Mouse (Mus musculus) liver, adult 2 months (tissue): ENCODE measurements around the gene Acyp1.

Experiments
- CTCF ChIP-seq: fragments of 200-500 bp; IDR thresholded peaks from 2 replicates; pipeline ENCODE4 v1.5.1; 2011; ENCODE audit warnings: low read depth, low read length, control low read depth
- POLR2A ChIP-seq: fragments of 200-500 bp; IDR thresholded peaks from 2 replicates; pipeline ENCODE4 v1.6.1; 2011; ENCODE audit warnings: low read length, control low read depth; ENCODE audit not compliant: insufficient read depth; ENCODE audit errors: extremely low read depth

DNA sequence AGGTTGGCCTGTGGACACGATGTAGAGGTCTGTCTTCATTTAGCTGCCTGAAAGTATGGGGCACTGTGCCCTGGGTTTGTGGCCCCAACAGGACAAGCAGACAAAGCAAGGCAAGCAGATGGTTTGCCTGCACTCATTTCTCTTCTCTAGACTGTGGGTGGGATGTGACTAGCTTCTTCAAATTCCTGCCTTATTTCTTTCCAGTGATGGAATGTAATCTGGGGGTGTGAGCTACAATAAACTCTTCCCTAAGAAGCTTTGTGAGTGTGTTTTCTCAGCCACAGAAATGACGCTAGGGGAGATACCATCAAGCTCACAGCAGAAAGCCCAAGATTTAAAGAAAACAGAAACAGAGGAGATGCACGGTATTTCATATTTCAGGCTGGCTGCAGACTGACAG lies 36.2 kb downstream of the Acyp1 start:
- TF ChIP-seq CTCF (no peak), POLR2A (no peak)
